Mouse (Mus musculus): ENCODE data around the gene Dnm1. TPM values are rescaled to one million over a fixed set of nuclear protein-coding genes. Genes with fewer than 3 reads are reported as not detected.

Gene Dnm1
- polyA plus RNA-seq, 1 experiment from 2014 or later: 5.6 TPM

GRCm38 (mm10) chr2:32360741-32361140 lies 7.6 kb upstream of the Dnm1 start:
- WGBS: 6% methylated on average over 14 of the region's 14 CpGs
- Histone ChIP-seq H3K9me3 (ENCODE audit: control insufficient read depth, low read length) (no peaks in the 10 kb centered on the region), H3K9ac (ENCODE audit: low read length) (0 out of 2 replicates have a peak overlapping the region, but pooled peaks have one; percentile 4), H3K4me1 (replicated peaks; ENCODE audit: control insufficient read depth, insufficient read depth) (0 out of 2 replicates have a peak, but pooled peaks cover 5% of the 10 kb centered on the region), H3K27me3 (ENCODE audit: control insufficient read depth, insufficient read depth, low read length) (no peaks in the 10 kb centered on the region), H3K4me2 (replicated peaks; ENCODE audit: low read depth) (peak overlapping the region; percentile 70), H3K4me3 (ENCODE audit: low read depth, low read length) (peak overlapping the region; percentile 39), H3K27ac (replicated peaks) (peak overlapping the region; percentile 53), H3K36me3 (ENCODE audit: control insufficient read depth, insufficient read depth, low read length) (0 out of 2 replicates have a peak, but pooled peaks cover 2% of the 10 kb centered on the region)
- no peak for ATAC-seq (ENCODE audit: low FRiP score, low TSS enrichment)
- TF ChIP-seq CTCF (IDR thresholded peaks at IDR 0.05; ENCODE audit: low read depth) (no peak), EP300 (optimal IDR thresholded peaks at IDR 0.05) (no peak)
- peak; percentile 71 for DNase-seq (ENCODE audit: low spot score)

GRCm38 (mm10) chr2:32358381-32358780 lies 5.2 kb upstream of the Dnm1 start:
- Histone ChIP-seq H3K9me3 (ENCODE audit: control insufficient read depth, low read length) (no peaks in the 10 kb centered on the region), H3K4me2 (replicated peaks; ENCODE audit: low read depth) (no peak overlapping the region), H3K9ac (ENCODE audit: low read length) (no peak overlapping the region), H3K27me3 (ENCODE audit: control insufficient read depth, insufficient read depth, low read length) (no peaks in the 10 kb centered on the region), H3K4me3 (ENCODE audit: low read depth, low read length) (no peak overlapping the region), H3K27ac (replicated peaks) (no peak overlapping the region), H3K36me3 (ENCODE audit: control insufficient read depth, insufficient read depth, low read length) (no peaks in the 10 kb centered on the region), H3K4me1 (replicated peaks; ENCODE audit: control insufficient read depth, insufficient read depth) (no peaks in the 10 kb centered on the region)
- WGBS: 56% methylated on average over 10 of the region's 10 CpGs
- no peak for ATAC-seq (ENCODE audit: low FRiP score, low TSS enrichment)
- TF ChIP-seq EP300 (optimal IDR thresholded peaks at IDR 0.05) (no peak), CTCF (IDR thresholded peaks at IDR 0.05; ENCODE audit: low read depth) (no peak)
- DNase-seq (ENCODE audit: low spot score): no peak

- no peak overlapping the region for H3K4me3 ChIP-seq (ENCODE audit: low read depth, low read length)
- H3K27me3 ChIP-seq (ENCODE audit: control insufficient read depth, insufficient read depth, low read length): no peaks in the 10 kb centered on the region
- no peaks in the 10 kb centered on the region for H3K9me3 ChIP-seq (ENCODE audit: control insufficient read depth, low read length)
- no peak overlapping the region for H3K9ac ChIP-seq (ENCODE audit: low read length)
- H3K4me1 ChIP-seq (replicated peaks; ENCODE audit: control insufficient read depth, insufficient read depth): no peaks in the 10 kb centered on the region
- ATAC-seq (ENCODE audit: low FRiP score, low TSS enrichment): no peak
- H3K36me3 ChIP-seq (ENCODE audit: control insufficient read depth, insufficient read depth, low read length): no peaks in the 10 kb centered on the region; the same call in 1 of the 2 replicates
- WGBS: 69% methylated on average over 3 of the region's 3 CpGs
- no peak overlapping the region for H3K4me2 ChIP-seq (replicated peaks; ENCODE audit: low read depth)
- H3K27ac ChIP-seq (replicated peaks): no peak overlapping the region
- TF ChIP-seq CTCF (IDR thresholded peaks at IDR 0.05; ENCODE audit: low read depth) (no peak), EP300 (optimal IDR thresholded peaks at IDR 0.05) (no peak)
- no peak for DNase-seq (ENCODE audit: low spot score)
Measured at GRCm38 (mm10) chr2:32357710-32358109, 4.6 kb upstream of the Dnm1 start.

- TF ChIP-seq CTCF (IDR thresholded peaks at IDR 0.05; ENCODE audit: low read depth): no peak
- no peaks in the 10 kb centered on the region for H3K9me3 ChIP-seq (ENCODE audit: control insufficient read depth, low read length)
- H3K27me3 ChIP-seq (ENCODE audit: control insufficient read depth, insufficient read depth, low read length): no peaks in the 10 kb centered on the region
- H3K36me3 ChIP-seq (ENCODE audit: control insufficient read depth, insufficient read depth, low read length): no peaks in the 10 kb centered on the region; the same call in 1 of the 2 replicates
- H3K9ac ChIP-seq (ENCODE audit: low read length): no peak overlapping the region
- no peak for ATAC-seq (ENCODE audit: low FRiP score, low TSS enrichment)
- no peaks in the 10 kb centered on the region for H3K4me1 ChIP-seq (replicated peaks; ENCODE audit: control insufficient read depth, insufficient read depth)
- WGBS: 68% methylated on average over 10 of the region's 10 CpGs
- H3K4me2 ChIP-seq (replicated peaks; ENCODE audit: low read depth): no peak overlapping the region
- H3K27ac ChIP-seq (replicated peaks): no peak overlapping the region
- DNase-seq (ENCODE audit: low spot score): no peak
- no peak overlapping the region for H3K4me3 ChIP-seq (ENCODE audit: low read depth, low read length)
Measured at GRCm38 (mm10) chr2:32356216-32356615, 3.1 kb upstream of the Dnm1 start.

- Histone ChIP-seq H3K9ac (ENCODE audit: low read length) (no peak overlapping the region), H3K36me3 (ENCODE audit: control insufficient read depth, insufficient read depth, low read length) (no peaks in the 10 kb centered on the region; the same call in 1 of the 2 replicates), H3K9me3 (ENCODE audit: control insufficient read depth, low read length) (no peaks in the 10 kb centered on the region), H3K4me1 (replicated peaks; ENCODE audit: control insufficient read depth, insufficient read depth) (0 out of 2 replicates have a peak, but pooled peaks cover 3% of the 10 kb centered on the region), H3K4me3 (ENCODE audit: low read depth, low read length) (no peak overlapping the region), H3K27me3 (ENCODE audit: control insufficient read depth, insufficient read depth, low read length) (no peaks in the 10 kb centered on the region), H3K4me2 (replicated peaks; ENCODE audit: low read depth) (no peak overlapping the region), H3K27ac (replicated peaks) (no peak overlapping the region)
- DNase-seq (ENCODE audit: low spot score): no peak
- TF ChIP-seq EP300 (optimal IDR thresholded peaks at IDR 0.05): no peak
- TF ChIP-seq CTCF (IDR thresholded peaks at IDR 0.05; ENCODE audit: low read depth): no peak
- 72% methylated on average over 3 of the region's 3 CpGs for WGBS
- ATAC-seq (ENCODE audit: low FRiP score, low TSS enrichment): no peak; the same call in 1 of the 2 replicates
Measured at GRCm38 (mm10) chr2:32354336-32354895, 1.3 kb upstream of the Dnm1 start.

- TF ChIP-seq EP300 (optimal IDR thresholded peaks at IDR 0.05) (no peak), CTCF (IDR thresholded peaks at IDR 0.05; ENCODE audit: low read depth) (no peak)
- Histone ChIP-seq H3K4me2 (replicated peaks; ENCODE audit: low read depth) (peak overlapping the region; percentile 96), H3K27me3 (ENCODE audit: control insufficient read depth, insufficient read depth, low read length) (no peaks in the 10 kb centered on the region), H3K27ac (replicated peaks) (peak overlapping the region; percentile 30; the same call in 1 of the 2 replicates), H3K4me1 (replicated peaks; ENCODE audit: control insufficient read depth, insufficient read depth) (0 out of 2 replicates have a peak, but pooled peaks cover 3% of the 10 kb centered on the region), H3K9ac (ENCODE audit: low read length) (no peak overlapping the region), H3K9me3 (ENCODE audit: control insufficient read depth, low read length) (no peaks in the 10 kb centered on the region), H3K36me3 (ENCODE audit: control insufficient read depth, insufficient read depth, low read length) (no peaks in the 10 kb centered on the region; the same call in 1 of the 2 replicates), H3K4me3 (ENCODE audit: low read depth, low read length) (no peak overlapping the region)
- 41% methylated on average over 6 of the region's 6 CpGs for WGBS
- DNase-seq (ENCODE audit: low spot score): no peak
- no peak for ATAC-seq (ENCODE audit: low FRiP score, low TSS enrichment)
Measured at GRCm38 (mm10) chr2:32353836-32354235, 698 bp upstream of the Dnm1 start.

All from stomach, postnatal 0 days (tissue).